Mouse (Mus musculus) kidney, adult 2 months (tissue): ENCODE results near the gene Ube2m.
A peak's percentile ranks its signal among the peaks of the same experiment; 100 is the strongest.

ENCODE experiments used
- CTCF ChIP-seq: fragments of 200-500 bp; conservative IDR thresholded peaks from 2 replicates; pipeline ENCODE4 v1.5.1; 2011; ENCODE audit warnings: low read depth, mild to moderate bottlenecking, control low read depth, low read length, moderate library complexity, mixed read lengths; ENCODE audit not compliant: insufficient read depth, insufficient read length
- POLR2A ChIP-seq: fragments of 200-500 bp; IDR thresholded peaks from one replicate; pipeline ENCODE4 v1.6.1; 2011; ENCODE audit warnings: low read depth, low read length, control low read depth

DNA sequence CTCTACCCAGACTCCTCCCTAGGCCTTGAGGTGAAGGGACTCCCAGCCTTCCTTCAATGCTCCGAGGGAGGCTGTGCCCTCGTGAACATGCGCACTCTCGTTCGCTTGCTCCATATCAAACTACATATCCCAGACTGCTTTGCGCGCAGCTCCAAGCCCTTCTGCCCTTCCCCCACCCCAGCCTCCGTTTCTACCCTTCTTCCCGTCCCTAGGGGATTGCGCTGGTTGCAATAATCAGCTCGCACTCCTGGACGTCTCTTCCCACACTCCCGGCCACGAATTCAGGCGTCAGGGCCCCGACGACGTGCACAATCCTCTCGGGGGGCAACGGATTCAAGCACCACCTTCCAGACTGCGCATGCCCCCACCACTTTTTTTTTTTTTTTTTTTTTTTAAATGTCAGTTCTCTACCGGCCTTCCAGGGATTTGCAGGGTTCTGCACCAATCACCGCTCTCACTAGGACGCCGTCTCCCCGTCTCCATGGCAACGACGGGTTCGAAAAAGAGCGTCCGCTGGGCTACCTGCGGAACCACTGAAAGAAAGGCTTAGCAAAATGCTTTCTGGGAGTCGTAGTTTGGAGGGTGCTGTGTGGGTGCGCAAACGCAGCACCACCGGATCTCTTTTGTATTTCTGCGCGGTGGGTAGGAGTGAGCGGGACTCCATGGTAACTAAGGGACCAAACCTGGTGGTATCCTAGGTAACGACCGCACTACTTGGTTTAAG, 16.4 kb upstream of the Ube2m start, which contains the start of gene Mzf1:
- TF ChIP-seq POLR2A (peak; percentile 85), CTCF (no peak)
